Mouse (Mus musculus) adrenal gland, adult 8-10 months (tissue): Measurements from ENCODE around the gene Arhgef2. TPM values are rescaled to one million over a fixed set of nuclear protein-coding genes. Genes with fewer than 3 reads are reported as not detected.
A peak's percentile ranks its signal among the peaks of the same experiment; 100 is the strongest.

ENCODE experiments used
- DNase-seq: peaks from one replicate; pipeline ENCODE4 v3.0.0; 2022
- total RNA-seq, 4 experiments: library from RNA; stranded (reverse); gene quantifications; 2 replicates each; pipeline ENCODE4 v1.2.4; 2022

Gene Arhgef2
- total RNA-seq, 4 experiments from 2014 or later = 22.0 to 48.2 (median 31.5) TPM

DNA sequence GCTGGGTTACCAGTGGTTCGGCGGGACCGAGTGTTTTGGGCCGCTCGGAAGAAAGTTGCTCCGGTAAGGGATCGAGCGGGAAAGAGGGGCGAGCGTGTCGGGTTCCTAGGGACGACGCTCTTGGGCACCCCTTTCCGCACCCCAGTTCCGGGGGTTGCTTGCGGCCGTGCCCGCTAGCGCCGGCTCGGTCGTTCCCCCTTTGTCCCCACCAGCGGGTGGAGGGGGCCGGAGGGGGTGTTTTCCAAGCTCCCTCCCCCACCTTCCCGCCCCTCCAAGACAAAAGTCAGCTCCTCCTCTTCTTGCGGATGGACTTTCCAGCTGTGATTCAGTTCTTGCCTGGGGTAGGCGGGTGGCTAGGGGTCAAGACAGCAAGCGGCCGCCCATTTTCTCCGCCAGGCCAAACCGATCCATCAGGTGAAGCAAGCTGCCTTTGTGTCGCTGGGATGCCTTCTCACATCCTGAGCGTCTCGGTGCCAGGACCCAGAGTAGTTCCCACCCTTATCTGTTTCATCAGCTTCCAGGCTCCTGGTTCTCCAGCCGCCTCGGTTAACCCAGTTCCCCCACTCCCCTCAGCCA is 15.9 kb downstream of the Arhgef2 start:
- peak; percentile 45 for DNase-seq

- no peak for DNase-seq
Observed at GRCm38 (mm10) chr3:88622113-88622940, 16.6 kb downstream of the Arhgef2 start.

DNA sequence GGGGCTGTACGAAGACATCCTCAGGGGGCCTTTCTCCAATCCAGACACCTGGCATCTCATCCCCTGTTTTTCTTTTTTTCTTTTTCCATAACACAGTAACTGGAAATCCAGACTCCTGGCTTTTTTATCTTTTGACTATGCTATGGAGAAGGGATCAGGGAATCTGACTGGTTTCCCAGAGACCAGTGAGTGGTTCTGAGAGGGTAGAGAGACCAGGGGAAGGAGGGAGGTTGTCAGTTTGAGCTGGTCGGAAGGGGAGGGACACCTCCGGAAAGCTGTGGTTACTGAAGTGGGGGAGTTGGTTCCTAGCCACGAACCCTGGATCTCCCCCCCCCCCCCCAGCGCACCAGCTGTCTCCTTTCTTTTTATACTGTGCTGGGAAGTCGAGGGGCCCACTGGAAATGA is 17.2 kb downstream of the Arhgef2 start:
- no peak for DNase-seq

DNA sequence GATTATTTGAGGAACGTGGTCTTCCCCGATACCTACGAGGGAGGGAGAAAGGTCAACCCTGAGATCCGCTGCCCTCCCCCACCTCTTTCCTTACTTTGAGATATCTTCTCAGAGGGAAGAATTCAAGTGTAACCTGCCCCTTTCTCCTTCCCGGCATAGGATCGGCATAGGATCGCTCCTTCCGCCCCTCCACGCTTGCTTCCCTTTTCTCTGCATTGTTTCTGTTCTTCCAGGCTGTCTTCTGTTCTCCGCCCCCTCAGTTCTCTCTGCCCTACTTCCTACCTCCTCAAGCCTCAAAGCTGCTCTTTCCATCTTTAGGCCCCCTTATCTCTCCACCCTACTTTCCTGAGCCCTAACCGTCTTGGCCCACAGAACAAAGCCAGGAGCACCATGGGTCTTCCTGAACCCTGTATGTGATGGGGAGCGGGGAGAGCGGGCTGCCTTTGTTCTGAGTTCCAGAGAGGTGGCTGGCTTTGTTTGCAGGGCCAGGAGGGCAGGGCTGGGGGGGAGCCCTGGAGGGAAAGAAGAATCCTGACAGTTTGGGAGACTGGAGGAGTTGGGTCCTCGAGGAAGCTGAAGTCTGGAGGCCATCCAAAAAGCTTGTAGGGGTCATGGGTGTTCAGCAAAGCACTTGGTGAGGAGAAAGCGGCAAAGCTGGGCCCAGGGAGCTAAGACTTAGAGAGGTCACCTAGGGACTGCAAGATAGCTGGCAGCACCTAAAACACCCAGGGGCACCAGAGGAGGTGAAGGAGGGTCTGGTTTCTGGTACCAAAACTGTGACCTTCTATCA is 17.8 kb downstream of the Arhgef2 start:
- DNase-seq = no peak

GRCm38 (mm10) chr3:88624324-88624723 is 18.6 kb downstream of the Arhgef2 start:
- no peak for DNase-seq

- no peak for DNase-seq
Observed at GRCm38 (mm10) chr3:88624951-88625350, 19.2 kb downstream of the Arhgef2 start.

GRCm38 (mm10) chr3:88625531-88625930 is 19.8 kb downstream of the Arhgef2 start:
- no peak for DNase-seq

DNA sequence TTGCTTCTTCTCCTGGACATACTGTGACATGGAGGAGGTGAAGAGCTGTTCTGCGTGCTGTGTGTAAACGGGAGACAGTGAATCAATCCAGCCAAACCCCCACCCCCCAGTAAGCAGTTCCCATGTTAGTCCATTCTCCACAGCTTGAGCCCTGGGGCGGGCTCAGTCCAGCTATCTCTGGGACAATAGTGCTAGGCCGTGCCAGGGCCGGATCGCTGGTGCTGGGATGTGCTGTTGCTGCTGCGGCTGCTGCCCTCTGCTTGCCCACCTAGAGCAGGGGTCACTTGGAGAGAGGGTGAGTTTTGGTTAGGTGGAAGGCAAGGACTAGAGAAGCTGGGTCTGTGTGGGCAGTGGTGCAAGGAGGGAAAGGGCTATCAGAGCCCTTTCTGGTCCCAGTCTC is 20.6 kb downstream of the Arhgef2 start:
- DNase-seq = no peak

DNA sequence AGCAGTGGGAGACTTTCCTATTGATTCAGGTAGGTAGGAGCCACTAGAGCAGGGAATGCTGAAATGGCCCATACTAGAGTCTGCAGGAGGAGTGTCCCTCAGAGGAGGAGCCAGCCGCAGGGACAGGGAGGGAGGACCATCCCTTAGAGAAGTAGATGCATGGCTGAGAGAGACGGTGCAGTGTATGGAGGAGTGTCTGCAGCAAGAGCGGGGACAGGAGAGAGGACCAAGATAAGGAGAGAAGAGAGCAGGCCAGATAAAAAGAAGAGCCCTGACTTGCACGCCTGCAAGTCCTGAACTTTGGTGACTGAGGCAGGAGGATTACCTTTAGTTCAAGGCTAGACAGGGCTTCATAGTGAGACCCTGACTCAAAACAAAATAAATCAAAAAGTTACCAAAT is 21.3 kb downstream of the Arhgef2 start:
- no peak for DNase-seq

GRCm38 (mm10) chr3:88627535-88627934 is 21.8 kb downstream of the Arhgef2 start:
- no peak for DNase-seq

GRCm38 (mm10) chr3:88628766-88629165 is 23.0 kb downstream of the Arhgef2 start:
- no peak for DNase-seq

- no peak for DNase-seq
Observed at GRCm38 (mm10) chr3:88629244-88629643, 23.5 kb downstream of the Arhgef2 start.

DNA sequence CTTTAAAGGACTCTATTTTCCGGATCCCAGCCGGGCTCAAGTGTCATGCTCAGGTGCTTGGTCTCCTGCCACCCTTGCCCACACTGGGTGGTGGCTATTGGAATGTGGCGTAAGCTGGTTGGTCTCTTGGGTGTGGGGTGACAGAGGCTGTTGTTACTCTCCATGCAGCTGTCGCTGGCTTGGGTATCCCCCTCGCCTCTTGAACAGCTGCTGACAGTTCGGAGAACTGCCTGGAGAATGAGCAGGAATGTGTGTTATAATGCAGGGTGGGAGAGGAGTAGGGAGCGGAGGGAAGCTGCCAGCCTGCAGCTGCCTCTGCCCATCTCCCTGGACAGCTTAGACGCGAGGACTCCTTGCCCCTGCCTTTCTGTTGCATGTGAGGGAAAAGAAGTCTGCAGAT is 24.3 kb downstream of the Arhgef2 start:
- DNase-seq = no peak

DNA sequence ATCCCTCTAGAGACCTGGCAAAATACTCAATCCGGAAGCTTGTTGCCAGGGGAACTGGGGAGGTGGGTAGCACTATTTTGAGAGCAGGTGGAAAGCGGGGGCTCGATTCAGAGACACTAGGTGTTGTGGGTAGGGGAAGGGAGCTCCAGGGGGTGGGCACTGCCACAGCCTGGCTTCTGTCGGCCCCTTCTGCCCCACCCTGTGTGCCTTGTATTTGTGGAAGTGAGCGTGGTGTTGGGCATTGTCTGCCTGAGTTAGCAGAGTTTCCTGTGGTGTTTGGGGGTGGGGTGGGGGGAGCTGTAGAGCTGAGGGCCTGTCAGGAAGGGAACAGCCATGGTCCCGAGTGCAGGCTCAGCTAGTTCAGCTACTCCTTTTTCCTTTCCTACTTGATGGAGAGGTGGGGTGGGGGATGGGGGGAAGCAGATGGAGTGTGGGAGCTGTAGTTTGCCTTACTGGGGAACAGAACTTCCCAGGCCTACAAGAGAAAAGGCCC is 25.1 kb downstream of the Arhgef2 start:
- DNase-seq = no peak

GRCm38 (mm10) chr3:88631921-88632587 is 26.3 kb downstream of the Arhgef2 start:
- DNase-seq = no peak

DNA sequence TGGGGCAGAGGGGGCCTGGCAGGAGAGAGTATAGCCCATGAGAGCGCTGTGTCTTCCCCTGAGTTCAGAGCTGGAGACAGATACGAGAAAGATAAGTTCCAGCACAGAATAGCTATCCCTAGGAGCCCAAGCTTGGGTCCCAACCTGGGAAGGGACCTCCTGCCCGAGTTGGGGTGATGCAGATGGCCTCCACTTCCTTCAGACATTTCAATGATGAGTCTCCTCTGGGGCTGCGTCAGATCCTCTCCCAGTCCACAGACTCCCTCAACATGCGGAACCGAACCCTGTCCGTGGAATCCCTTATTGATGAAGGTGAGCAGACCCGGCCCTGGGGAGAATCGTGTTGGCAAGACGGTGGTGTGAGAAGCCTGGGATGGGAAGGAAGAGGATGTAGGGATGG is 27.3 kb downstream of the Arhgef2 start:
- DNase-seq = no peak

DNA sequence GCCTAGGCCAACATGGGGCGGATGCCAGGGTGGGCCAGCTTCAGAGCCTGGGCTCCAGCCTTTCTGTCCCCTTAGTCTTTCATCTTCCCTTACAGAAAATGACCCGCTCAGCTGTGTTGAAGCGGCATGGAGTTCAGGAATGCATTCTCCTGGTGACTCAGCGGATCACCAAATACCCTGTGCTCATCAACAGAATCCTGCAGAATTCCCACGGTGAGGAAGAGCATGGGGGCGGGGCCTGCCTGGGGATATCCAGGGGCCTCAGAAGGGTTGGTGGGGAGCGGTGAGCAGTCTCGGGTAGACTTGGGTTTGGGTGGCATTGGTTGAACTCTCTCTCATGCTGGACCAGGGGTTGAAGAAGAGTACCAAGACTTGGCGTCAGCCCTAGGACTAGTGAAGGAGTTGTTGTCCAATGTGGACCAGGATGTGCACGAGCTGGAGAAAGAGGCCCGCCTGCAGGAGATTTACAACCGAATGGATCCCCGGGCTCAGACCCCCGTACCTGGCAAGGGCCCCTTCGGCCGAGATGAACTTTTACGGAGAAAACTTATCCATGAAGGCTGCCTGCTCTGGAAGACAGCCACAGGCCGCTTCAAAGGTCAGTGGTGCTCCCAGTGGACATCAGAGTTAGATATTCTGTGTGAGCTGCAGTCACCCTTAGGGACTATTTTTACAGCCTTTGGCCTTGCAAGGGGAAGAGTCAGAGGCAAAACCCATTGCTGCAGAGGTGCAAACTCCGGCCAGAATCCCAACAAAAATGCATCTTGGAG is 29.9 kb downstream of the Arhgef2 start:
- DNase-seq = no peak

GRCm38 (mm10) chr3:88636555-88636986 is 30.8 kb downstream of the Arhgef2 start:
- no peak for DNase-seq

DNA sequence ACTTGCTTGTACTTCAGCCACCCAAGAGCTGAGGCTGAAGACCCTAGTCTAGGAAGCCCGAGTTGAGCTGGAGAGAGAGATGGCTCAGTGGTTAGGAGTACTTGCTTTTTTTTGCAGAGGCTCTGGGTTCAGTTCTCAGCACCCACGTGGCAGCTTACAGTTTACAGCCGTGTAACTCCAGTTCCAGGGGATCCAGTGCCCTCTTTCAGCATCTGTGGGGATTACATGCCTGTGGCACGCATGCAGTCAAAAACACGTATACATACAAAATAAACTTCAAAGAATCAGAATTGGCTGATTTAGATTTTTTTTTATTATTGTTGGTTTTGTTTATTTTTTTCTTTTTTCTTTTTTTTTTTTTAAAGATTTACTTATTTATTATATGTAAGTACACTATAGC is 31.4 kb downstream of the Arhgef2 start:
- DNase-seq = no peak

DNA sequence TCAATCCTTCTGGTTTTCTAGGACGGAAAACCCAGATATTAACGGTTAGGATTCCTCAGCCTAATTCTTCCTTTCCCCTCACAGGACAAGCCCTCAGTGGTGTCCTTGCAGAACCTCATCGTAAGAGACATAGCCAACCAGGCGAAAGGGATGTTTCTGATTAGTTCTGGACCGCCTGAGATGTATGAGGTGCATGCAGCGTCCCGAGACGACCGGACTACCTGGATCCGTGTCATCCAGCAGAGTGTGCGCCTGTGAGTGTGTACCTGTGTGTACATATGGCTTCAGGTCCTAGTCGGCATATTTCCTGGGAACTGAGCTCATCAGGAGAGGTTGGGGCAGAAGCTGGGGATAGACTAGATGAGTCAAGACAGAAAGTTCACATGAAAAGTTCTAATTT is 33.5 kb downstream of the Arhgef2 start:
- no peak for DNase-seq

GRCm38 (mm10) chr3:88640676-88641075 is 34.9 kb downstream of the Arhgef2 start:
- DNase-seq = no peak

DNA sequence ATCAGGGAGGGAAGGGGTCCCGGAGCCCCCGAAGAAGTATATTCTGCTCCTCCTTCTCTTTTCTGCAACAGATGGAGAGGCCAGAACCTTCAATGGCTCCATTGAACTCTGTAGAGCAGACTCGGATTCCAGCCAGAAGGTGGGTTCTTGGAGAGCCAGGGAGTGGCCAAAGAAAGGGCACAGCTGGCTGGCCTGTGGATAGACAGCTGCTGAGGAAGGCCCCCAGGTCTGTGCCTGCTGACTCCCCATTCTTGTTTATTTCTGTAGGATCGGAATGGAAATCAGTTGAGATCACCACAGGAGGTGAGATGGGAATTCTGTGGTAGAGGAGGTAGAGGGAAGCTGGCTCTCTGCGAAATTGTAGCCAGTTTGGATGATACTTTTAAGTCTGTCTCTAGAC is 37.3 kb downstream of the Arhgef2 start:
- no peak for DNase-seq
